In genomic region chr2:112948931-112949330, GRCm38 (mm10) we compare ENCODE assay signal across 25 mouse cellular contexts.
DNase-seq lines count a peak whose midpoint lies in the region; ATAC-seq lines count a peak whose summit lies in the region.
"Had no signal": no experiment of that assay in that cellular context is flagged by ENCODE, and none has a peak within 500 bp of the region (broad histone marks: within the 10 kb centered on the region; RNA-seq: fewer than 3 reads in every experiment).

No protein-coding gene starts in this region.

- no peak overlapping the region for H3K9ac ChIP-seq in hindbrain, embryonic 16.5 days (ENCODE audit: low read depth, low read length)
- H3K9ac ChIP-seq in liver, embryonic 12.5 days: no peak overlapping the region
- H3K9ac ChIP-seq: forebrain, embryonic 13.5 days; heart, embryonic 13.5 days; hindbrain, embryonic 12.5 days had no signal

- peak; percentile 65 to 77 for DNase-seq in cerebellum, postnatal 10 days
- DNase-seq in cerebellum, adult 11 months: no peak
- DNase-seq in hindbrain, embryonic 10.5 days (ENCODE audit: low spot score): no peak
- peak; percentile 59 for DNase-seq in left cerebral cortex, postnatal 4 days
- no peak for DNase-seq in left cerebral cortex, adult 11 months (ENCODE audit: low spot score)
- DNase-seq: adrenal gland, postnatal 10 days; adrenal gland, postnatal 36 days; B cell, adult 2 months; gastrocnemius, postnatal 10 days; gastrocnemius, postnatal 36 days; heart, adult 2 months; heart, postnatal 14 days; heart, postnatal 4 days had no signal

- intact Hi-C loops in left cerebral cortex, postnatal 4 days (cut with DNase I): no loop called here

- no peaks in the 10 kb centered on the region for H3K4me1 ChIP-seq in hindbrain, embryonic 16.5 days (ENCODE audit: control insufficient read depth, insufficient read depth, low read depth, low read length)
- H3K4me1 ChIP-seq in hindbrain, embryonic 10.5 days (replicated peaks): no peaks in the 10 kb centered on the region
- no peaks in the 10 kb centered on the region for H3K4me1 ChIP-seq in liver, embryonic 12.5 days
- H3K4me1 ChIP-seq: forebrain, embryonic 10.5 days; forebrain, embryonic 13.5 days; heart, embryonic 10.5 days; heart, embryonic 13.5 days; hindbrain, embryonic 12.5 days had no signal

- H3K27ac ChIP-seq in hindbrain, embryonic 16.5 days (ENCODE audit: low read depth, low read length): no peak overlapping the region
- H3K27ac ChIP-seq in hindbrain, embryonic 10.5 days: no peak overlapping the region
- no peak overlapping the region for H3K27ac ChIP-seq in liver, embryonic 12.5 days
- H3K27ac ChIP-seq: forebrain, embryonic 10.5 days; forebrain, embryonic 13.5 days; heart, adult 2 months; heart, embryonic 10.5 days; heart, embryonic 13.5 days; hindbrain, embryonic 12.5 days had no signal

- 67% methylated on average over 1 of the region's 1 CpGs for WGBS in hindbrain, embryonic 16.5 days
- WGBS in hindbrain, embryonic 10.5 days: 83% methylated on average over 1 of the region's 1 CpGs
- WGBS in liver, embryonic 12.5 days (ENCODE audit: insufficient replicate concordance): 70% methylated on average over 1 of the region's 1 CpGs

- no peak overlapping the region for H3K4me2 ChIP-seq in hindbrain, embryonic 16.5 days (ENCODE audit: low read length)
- no peak overlapping the region for H3K4me2 ChIP-seq in liver, embryonic 12.5 days
- H3K4me2 ChIP-seq: forebrain, embryonic 13.5 days; heart, embryonic 13.5 days; hindbrain, embryonic 12.5 days had no signal

- H3K9me3 ChIP-seq in hindbrain, embryonic 16.5 days (ENCODE audit: control insufficient read depth, low read length): no peaks in the 10 kb centered on the region
- no peaks in the 10 kb centered on the region for H3K9me3 ChIP-seq in hindbrain, embryonic 10.5 days
- H3K9me3 ChIP-seq in liver, embryonic 12.5 days (replicated peaks): no peaks in the 10 kb centered on the region
- H3K9me3 ChIP-seq: forebrain, embryonic 10.5 days; forebrain, embryonic 13.5 days; heart, embryonic 10.5 days; heart, embryonic 13.5 days; hindbrain, embryonic 12.5 days had no signal

- no peaks in the 10 kb centered on the region for H3K27me3 ChIP-seq in hindbrain, embryonic 16.5 days (replicated peaks; ENCODE audit: control insufficient read depth, insufficient read depth, low read length)
- no peaks in the 10 kb centered on the region for H3K27me3 ChIP-seq in hindbrain, embryonic 10.5 days (ENCODE audit: insufficient read depth, poor library complexity, severe bottlenecking)
- H3K27me3 ChIP-seq in liver, embryonic 12.5 days (replicated peaks): no peaks in the 10 kb centered on the region
- H3K27me3 ChIP-seq: CH12.LX; forebrain, embryonic 13.5 days; heart, embryonic 13.5 days; hindbrain, embryonic 12.5 days had no signal

- H3K36me3 ChIP-seq in hindbrain, embryonic 16.5 days (ENCODE audit: control insufficient read depth, insufficient read depth, low read length): no peaks in the 10 kb centered on the region
- no peaks in the 10 kb centered on the region for H3K36me3 ChIP-seq in hindbrain, embryonic 10.5 days
- H3K36me3 ChIP-seq in liver, embryonic 12.5 days: no peaks in the 10 kb centered on the region
- H3K36me3 ChIP-seq: forebrain, embryonic 10.5 days; G1E; heart, embryonic 10.5 days; heart, embryonic 13.5 days; hindbrain, embryonic 12.5 days had no signal

- no peak overlapping the region for H3K4me3 ChIP-seq in hindbrain, embryonic 16.5 days (ENCODE audit: low read length)
- H3K4me3 ChIP-seq in hindbrain, embryonic 10.5 days: no peak overlapping the region
- H3K4me3 ChIP-seq in liver, embryonic 12.5 days: no peak overlapping the region
- H3K4me3 ChIP-seq: forebrain, embryonic 10.5 days; forebrain, embryonic 13.5 days; heart, adult 2 months; heart, embryonic 10.5 days; heart, embryonic 13.5 days; hindbrain, embryonic 12.5 days had no signal

- 0 out of 2 replicates have a peak, but pooled peaks have one; percentile 37 for ATAC-seq in hindbrain, embryonic 16.5 days
- no peak for ATAC-seq in liver, embryonic 12.5 days
- ATAC-seq: forebrain, embryonic 13.5 days; forebrain, embryonic 16.5 days; intestine, postnatal 0 days; Patski had no signal

Comparison
In these comparisons a context has a peak if more than half of its experiments do, and no peak if none do; other contexts are left out.
1. DNase-seq: peak in cerebellum, postnatal 10 days (2 of 2) and left cerebral cortex, postnatal 4 days (single experiment); none in cerebellum, adult 11 months (single experiment), hindbrain, embryonic 10.5 days (single experiment) and left cerebral cortex, adult 11 months (single experiment).